Mouse (Mus musculus) forebrain, postnatal 0 days (tissue): ENCODE measurements around the gene 2700049A03Rik. TPM values are rescaled to one million over a fixed set of nuclear protein-coding genes. Genes with fewer than 3 reads are reported as not detected.
A peak's percentile ranks its signal among the peaks of the same experiment; 100 is the strongest.

Experiments
- ATAC-seq: fragments of 200-750 bp; cut with Nextera tagmentation; 2 replicates; pipeline ENCODE4 v1.8.0; 2017; ENCODE audit warnings: mild to moderate bottlenecking, moderate library complexity
- DNase-seq: peaks from one replicate; pipeline ENCODE4 v3.0.0-alpha.2; 2015
- H3K27ac ChIP-seq: fragments of 300-500 bp; sonication (generic); 2 replicates; pipeline ENCODE4 v1.5.1; 2014; ENCODE audit warnings: low read depth, mild to moderate bottlenecking, antibody characterized with exemption, low read length, moderate library complexity, mixed read lengths
- H3K27me3 ChIP-seq: fragments of 300-500 bp; sonication (generic); 2 replicates; pipeline ENCODE4 v1.6.1; 2014; ENCODE audit warnings: mild to moderate bottlenecking, low read length, mixed read lengths; ENCODE audit not compliant: insufficient read depth
- H3K36me3 ChIP-seq: fragments of 300-500 bp; sonication (generic); 2 replicates; pipeline ENCODE4 v1.6.1; 2014; ENCODE audit warnings: mild to moderate bottlenecking, moderate library complexity; ENCODE audit not compliant: insufficient read depth
- H3K4me1 ChIP-seq: fragments of 300-500 bp; sonication (generic); 2 replicates; pipeline ENCODE4 v1.6.1; 2014; ENCODE audit warnings: antibody characterized with exemption; ENCODE audit not compliant: insufficient read depth
- H3K4me2 ChIP-seq: fragments of 300-500 bp; sonication (generic); 2 replicates; pipeline ENCODE4 v1.6.1; 2014; ENCODE audit warnings: low read depth, mild to moderate bottlenecking, moderate library complexity
- H3K4me3 ChIP-seq: fragments of 300-500 bp; sonication (generic); 2 replicates; pipeline ENCODE4 v1.5.1; 2014; ENCODE audit warnings: low read depth, low read length, mixed read lengths
- H3K9ac ChIP-seq: fragments of 300-500 bp; sonication (generic); 2 replicates; pipeline ENCODE4 v1.6.1; 2014; ENCODE audit warnings: mild to moderate bottlenecking
- H3K9me3 ChIP-seq: fragments of 300-500 bp; sonication (generic); 2 replicates; pipeline ENCODE4 v1.6.1; 2016; ENCODE audit warnings: low read length
- CTCF ChIP-seq: sonication (generic); IDR thresholded peaks from 2 replicates; pipeline ENCODE4 v1.5.1; 2016; ENCODE audit warnings: antibody characterized with exemption, control low read depth, low read depth
- WGBS: fragments of 180-500 bp; shearing (Covaris S2); extraction: QIAGEN DNeasy Blood & Tissue Kit; methylation state at CpG from one replicate; pipeline ENCODE4 v1.1.7; 2014; 5-methylcytosine and 5-hydroxymethylcytosine counted together
- polyA plus RNA-seq: library from polyadenylated mRNA; unstranded; fragments of >200 nt; fragmentation: Nextera tagmentation; extraction: Ambion mirVana; gene quantifications from 2 replicates; pipeline ENCODE4 v1.2.1, GENCODE M21; 2015
- total RNA-seq: library from RNA; depleted of rRNA; stranded (reverse); fragments of >200 nt; gene quantifications from 2 replicates; pipeline ENCODE4 v1.2.3, GENCODE M21; 2014

The 2700049A03Rik gene
- total and polyA plus RNA-seq, 2 experiments from 2014 or later = 6.4 to 9.6 TPM

- H3K4me2 ChIP-seq = no peak overlapping the region
- H3K9me3 ChIP-seq = no peaks in the 10 kb centered on the region
- DNase-seq = no peak
- no peak overlapping the region for H3K9ac ChIP-seq
- 83% methylated on average over 18 of the region's 18 CpGs for WGBS
- TF ChIP-seq CTCF = no peak
- H3K4me1 ChIP-seq = no peaks in the 10 kb centered on the region
- no peak for ATAC-seq
- no peak overlapping the region for H3K4me3 ChIP-seq
- no peak overlapping the region for H3K27ac ChIP-seq
- no peaks in the 10 kb centered on the region for H3K36me3 ChIP-seq
- no peaks in the 10 kb centered on the region for H3K27me3 ChIP-seq
Observed at GRCm38 (mm10) chr12:71258196-71258920, 121.7 kb downstream of the 2700049A03Rik start.

GRCm38 (mm10) chr12:71264211-71264610 is 127.6 kb downstream of the 2700049A03Rik start:
- H3K4me1 ChIP-seq = no peaks in the 10 kb centered on the region
- ATAC-seq (no peak), DNase-seq (no peak)
- WGBS = 83% methylated on average over 4 of the region's 4 CpGs
- no peak overlapping the region for H3K4me2 ChIP-seq
- H3K4me3 ChIP-seq = no peak overlapping the region
- no peak overlapping the region for H3K27ac ChIP-seq
- H3K9ac ChIP-seq = no peak overlapping the region
- no peaks in the 10 kb centered on the region for H3K9me3 ChIP-seq
- no peak for TF ChIP-seq CTCF
- H3K27me3 ChIP-seq = no peaks in the 10 kb centered on the region
- no peaks in the 10 kb centered on the region for H3K36me3 ChIP-seq

GRCm38 (mm10) chr12:71269367-71269766 is 132.7 kb downstream of the 2700049A03Rik start:
- Histone ChIP-seq H3K4me2 (no peak overlapping the region), H3K27me3 (no peaks in the 10 kb centered on the region), H3K4me3 (no peak overlapping the region), H3K36me3 (no peaks in the 10 kb centered on the region), H3K9me3 (no peaks in the 10 kb centered on the region), H3K4me1 (no peaks in the 10 kb centered on the region), H3K27ac (no peak overlapping the region), H3K9ac (no peak overlapping the region)
- no peak for TF ChIP-seq CTCF
- WGBS = 95% methylated on average over 7 of the region's 7 CpGs
- DNase-seq = no peak
- no peak for ATAC-seq

- Histone ChIP-seq H3K27me3 (no peaks in the 10 kb centered on the region), H3K9me3 (no peaks in the 10 kb centered on the region), H3K27ac (no peak overlapping the region), H3K4me3 (no peak overlapping the region), H3K36me3 (no peaks in the 10 kb centered on the region), H3K9ac (no peak overlapping the region), H3K4me2 (no peak overlapping the region), H3K4me1 (no peaks in the 10 kb centered on the region)
- TF ChIP-seq CTCF = no peak
- 72% methylated on average over 5 of the region's 5 CpGs for WGBS
- no peak for ATAC-seq
- DNase-seq = no peak
Observed at GRCm38 (mm10) chr12:71271131-71271530, 134.5 kb downstream of the 2700049A03Rik start.

GRCm38 (mm10) chr12:71274519-71275237 is 138.0 kb downstream of the 2700049A03Rik start:
- DNase-seq = no peak
- no peaks in the 10 kb centered on the region for H3K27me3 ChIP-seq
- no peak overlapping the region for H3K9ac ChIP-seq
- H3K27ac ChIP-seq = no peak overlapping the region
- H3K4me2 ChIP-seq = no peak overlapping the region
- ATAC-seq = no peak
- H3K36me3 ChIP-seq = no peaks in the 10 kb centered on the region
- no peaks in the 10 kb centered on the region for H3K4me1 ChIP-seq
- peak; percentile 48 for TF ChIP-seq CTCF
- H3K4me3 ChIP-seq = no peak overlapping the region
- 96% methylated on average over 5 of the region's 5 CpGs for WGBS
- no peaks in the 10 kb centered on the region for H3K9me3 ChIP-seq

GRCm38 (mm10) chr12:71275906-71276595 is 139.4 kb downstream of the 2700049A03Rik start:
- DNase-seq (no peak), ATAC-seq (no peak)
- Histone ChIP-seq H3K4me3 (no peak overlapping the region), H3K27ac (no peak overlapping the region), H3K36me3 (no peaks in the 10 kb centered on the region), H3K9me3 (no peaks in the 10 kb centered on the region), H3K4me1 (no peaks in the 10 kb centered on the region), H3K4me2 (no peak overlapping the region), H3K9ac (no peak overlapping the region), H3K27me3 (no peaks in the 10 kb centered on the region)
- 84% methylated on average over 8 of the region's 8 CpGs for WGBS
- TF ChIP-seq CTCF = no peak
